Mouse (Mus musculus) liver, adult 2 months (tissue): ENCODE measurements at regions not wholly inside any gene's neighbourhood (a gene's known extent, or its start where the extent isn't known, plus 50 kb on each side); places are given as distances from the start of the nearest gene placed in this dataset.

ENCODE experiments used
- DNase-seq: peaks from one replicate; pipeline ENCODE4 v3.0.0-alpha.2; 2011; ENCODE audit warnings: low read depth, low spot score; ENCODE audit errors: extremely low read depth
- H3K27ac ChIP-seq: fragments of 200-500 bp; replicated peaks from 2 replicates; pipeline ENCODE4 v1.5.1; 2012; ENCODE audit warnings: low read depth, mild to moderate bottlenecking, control low read depth, inconsistent platforms, low read length; ENCODE audit not compliant: insufficient read depth
- H3K27me3 ChIP-seq: fragments of 200-500 bp; 2 replicates; pipeline ENCODE4 v1.6.1; 2012; ENCODE audit warnings: mild to moderate bottlenecking, moderate library complexity, low read length, inconsistent platforms; ENCODE audit not compliant: control insufficient read depth, insufficient read depth
- H3K36me3 ChIP-seq: fragments of 200-500 bp; 2 replicates; pipeline ENCODE4 v1.6.1; 2012; ENCODE audit warnings: low read length, inconsistent platforms; ENCODE audit not compliant: control insufficient read depth, insufficient read depth
- H3K4me1 ChIP-seq: fragments of 200-500 bp; 2 replicates; pipeline ENCODE4 v1.6.1; 2011; ENCODE audit warnings: low read length; ENCODE audit not compliant: control insufficient read depth, insufficient read depth
- H3K4me3 ChIP-seq: fragments of 200-500 bp; 2 replicates; pipeline ENCODE4 v1.5.1; 2011; ENCODE audit warnings: low read depth, mild to moderate bottlenecking, control low read depth, low read length, moderate library complexity; ENCODE audit not compliant: insufficient read depth
- H3K79me2 ChIP-seq: fragments of 200-500 bp; 2 replicates; pipeline ENCODE4 v1.6.1; 2012; ENCODE audit warnings: inconsistent platforms, mild to moderate bottlenecking, low read length, moderate library complexity; ENCODE audit not compliant: control insufficient read depth, insufficient read depth
- H3K9ac ChIP-seq: fragments of 200-500 bp; 2 replicates; pipeline ENCODE4 v1.6.1; 2012; ENCODE audit warnings: low read depth, mild to moderate bottlenecking, control low read depth, inconsistent platforms, low read length
- CTCF ChIP-seq: fragments of 200-500 bp; IDR thresholded peaks from 2 replicates; pipeline ENCODE4 v1.5.1; 2011; ENCODE audit warnings: low read depth, low read length, control low read depth
- POLR2A ChIP-seq: fragments of 200-500 bp; IDR thresholded peaks from 2 replicates; pipeline ENCODE4 v1.6.1; 2011; ENCODE audit warnings: low read length, control low read depth; ENCODE audit not compliant: insufficient read depth; ENCODE audit errors: extremely low read depth
- whole genome bisulfite sequencing: fragments of 180-500 bp; shearing (Covaris S2); methylation state at CpG from one replicate; pipeline ENCODE4 v1.1.7; 2018; 5-methylcytosine and 5-hydroxymethylcytosine counted together

GRCm38 (mm10) chr6:88998927-88999722, 97.1 kb downstream of the Tpra1 start:
- WGBS: 80% methylated on average over 3 of the region's 3 CpGs
- H3K27ac ChIP-seq: no peak overlapping the region
- H3K4me1 ChIP-seq: no peaks in the 10 kb centered on the region
- no peak overlapping the region for H3K9ac ChIP-seq
- no peak overlapping the region for H3K4me3 ChIP-seq
- no peaks in the 10 kb centered on the region for H3K79me2 ChIP-seq
- H3K36me3 ChIP-seq: no peaks in the 10 kb centered on the region
- TF ChIP-seq CTCF (no peak), POLR2A (no peak)
- no peaks in the 10 kb centered on the region for H3K27me3 ChIP-seq
- no peak for DNase-seq

- Histone ChIP-seq H3K36me3 (no peaks in the 10 kb centered on the region), H3K4me1 (no peaks in the 10 kb centered on the region), H3K27me3 (no peaks in the 10 kb centered on the region), H3K79me2 (no peaks in the 10 kb centered on the region), H3K4me3 (no peak overlapping the region), H3K9ac (no peak overlapping the region), H3K27ac (no peak overlapping the region)
- 47% methylated on average over 14 of the region's 14 CpGs for WGBS
- no peak for DNase-seq
- TF ChIP-seq POLR2A (no peak), CTCF (no peak)
Observed at GRCm38 (mm10) chr6:89000359-89000758, 98.3 kb downstream of the Tpra1 start.

DNA sequence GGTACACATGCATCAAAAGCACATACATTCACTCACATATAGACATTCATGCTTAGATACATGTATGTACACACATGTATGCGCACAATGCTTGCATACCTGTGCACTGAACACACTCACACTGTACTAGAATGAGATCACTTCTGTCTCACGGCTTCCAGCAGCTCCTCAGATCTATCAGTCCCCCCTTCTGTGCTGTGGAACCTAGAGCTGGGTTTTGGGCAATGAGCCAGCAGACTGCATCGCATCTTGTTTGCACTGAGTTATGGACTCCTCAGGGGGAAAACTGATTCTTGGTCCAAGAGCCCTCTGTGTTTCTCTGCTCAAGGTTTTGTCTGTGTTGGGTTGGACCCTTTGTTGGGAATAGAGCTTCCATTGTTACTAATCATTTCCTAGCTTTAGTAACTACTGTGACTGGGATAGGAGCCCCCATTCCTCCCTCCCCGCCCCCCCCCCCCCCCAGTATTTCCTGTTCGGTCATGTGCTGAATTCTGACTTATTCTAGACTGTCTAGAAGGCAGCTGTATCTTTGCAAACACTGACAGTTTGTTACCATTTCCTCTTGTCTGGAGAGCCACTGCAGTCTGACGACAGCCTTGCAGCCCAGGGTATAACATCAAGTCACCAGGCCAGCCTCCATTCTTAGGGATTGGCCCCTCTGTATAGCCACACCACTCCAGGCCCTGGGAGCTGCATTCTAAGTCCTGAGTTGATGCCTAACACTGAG, 101.3 kb downstream of the Tpra1 start:
- 57% methylated on average over 6 of the region's 6 CpGs for WGBS
- Histone ChIP-seq H3K79me2 (no peaks in the 10 kb centered on the region), H3K27me3 (no peaks in the 10 kb centered on the region; the same call in 1 of the 2 replicates), H3K27ac (no peak overlapping the region), H3K9ac (no peak overlapping the region), H3K4me1 (no peaks in the 10 kb centered on the region), H3K4me3 (no peak overlapping the region), H3K36me3 (no peaks in the 10 kb centered on the region)
- TF ChIP-seq CTCF: no peak
- TF ChIP-seq POLR2A: no peak
- no peak for DNase-seq

DNA sequence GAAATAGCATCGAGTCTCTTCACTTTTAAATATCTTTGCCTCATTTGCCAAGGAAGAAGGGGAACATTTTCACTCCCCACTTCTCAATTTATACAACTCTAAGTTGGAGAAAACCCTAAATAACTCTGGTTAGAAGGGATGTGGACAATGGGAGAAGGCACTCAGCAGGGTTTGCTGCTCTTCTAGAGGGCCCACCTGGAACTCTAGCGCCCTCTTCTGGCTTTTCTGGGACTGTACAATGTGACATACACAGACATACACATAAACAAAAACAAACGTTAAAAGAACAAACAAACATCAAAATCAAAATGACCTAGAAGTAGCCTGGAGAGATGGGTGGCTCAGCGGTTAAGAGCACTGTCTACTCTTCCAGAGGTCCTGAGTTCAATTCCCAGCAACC, 103.0 kb downstream of the Tpra1 start:
- H3K36me3 ChIP-seq: no peaks in the 10 kb centered on the region
- H3K27ac ChIP-seq: no peak overlapping the region
- no peak overlapping the region for H3K9ac ChIP-seq
- no peak overlapping the region for H3K4me3 ChIP-seq
- H3K4me1 ChIP-seq: no peaks in the 10 kb centered on the region
- WGBS: 42% methylated on average over 4 of the region's 4 CpGs
- DNase-seq: no peak
- no peak for TF ChIP-seq POLR2A
- peak; percentile 30; the same call in 1 of the 2 replicates for TF ChIP-seq CTCF
- no peaks in the 10 kb centered on the region for H3K79me2 ChIP-seq
- no peaks in the 10 kb centered on the region; the same call in 1 of the 2 replicates for H3K27me3 ChIP-seq

- Histone ChIP-seq H3K27me3 (no peaks in the 10 kb centered on the region; the same call in 1 of the 2 replicates), H3K27ac (no peak overlapping the region), H3K79me2 (no peaks in the 10 kb centered on the region), H3K4me3 (no peak overlapping the region), H3K36me3 (no peaks in the 10 kb centered on the region), H3K4me1 (no peaks in the 10 kb centered on the region), H3K9ac (no peak overlapping the region)
- 68% methylated on average over 17 of the region's 17 CpGs for WGBS
- DNase-seq: no peak
- TF ChIP-seq POLR2A: no peak
- TF ChIP-seq CTCF: no peak
Observed at GRCm38 (mm10) chr6:89006997-89007396, 104.9 kb downstream of the Tpra1 start.

GRCm38 (mm10) chr6:89007516-89007915, 105.5 kb downstream of the Tpra1 start:
- no peaks in the 10 kb centered on the region for H3K4me1 ChIP-seq
- no peaks in the 10 kb centered on the region for H3K36me3 ChIP-seq
- H3K27me3 ChIP-seq: no peaks in the 10 kb centered on the region; the same call in 1 of the 2 replicates
- no peak overlapping the region for H3K4me3 ChIP-seq
- TF ChIP-seq POLR2A: no peak
- TF ChIP-seq CTCF: no peak
- 82% methylated on average over 2 of the region's 2 CpGs for WGBS
- no peak overlapping the region for H3K27ac ChIP-seq
- DNase-seq: no peak
- H3K9ac ChIP-seq: no peak overlapping the region
- H3K79me2 ChIP-seq: no peaks in the 10 kb centered on the region
